Mouse (Mus musculus) urinary bladder, adult 18-20 months (tissue): ENCODE measurements around the gene Msmp.
A peak's percentile ranks its signal among the peaks of the same experiment; 100 is the strongest.

ENCODE experiments used
- DNase-seq, 2 experiments: peaks; one replicate each; pipeline ENCODE4 v3.0.0; 2022; ENCODE audit warnings: low spot score in 2 of 2, mixed read lengths in 2 of 2

Gene Msmp

DNA sequence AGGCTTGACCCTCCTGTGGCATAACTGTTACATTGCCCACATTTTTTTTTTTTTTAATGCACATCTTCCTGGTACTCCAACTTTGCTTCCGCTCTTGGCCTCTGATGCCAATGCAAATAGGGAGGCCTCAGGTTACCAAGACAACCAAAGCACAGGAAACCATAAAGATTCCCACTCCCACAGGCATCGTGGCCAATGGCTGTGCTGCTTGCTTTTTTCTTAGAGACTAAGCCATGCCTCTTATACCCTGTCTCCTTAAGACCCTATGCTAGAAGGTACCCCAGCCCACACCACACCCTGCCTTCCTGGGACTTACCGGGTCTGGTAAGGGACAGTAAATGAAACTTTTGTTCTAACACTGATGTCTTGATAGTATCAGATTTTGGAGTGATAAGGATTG lies 9.2 kb upstream of the Msmp start:
- DNase-seq: no peak

DNA sequence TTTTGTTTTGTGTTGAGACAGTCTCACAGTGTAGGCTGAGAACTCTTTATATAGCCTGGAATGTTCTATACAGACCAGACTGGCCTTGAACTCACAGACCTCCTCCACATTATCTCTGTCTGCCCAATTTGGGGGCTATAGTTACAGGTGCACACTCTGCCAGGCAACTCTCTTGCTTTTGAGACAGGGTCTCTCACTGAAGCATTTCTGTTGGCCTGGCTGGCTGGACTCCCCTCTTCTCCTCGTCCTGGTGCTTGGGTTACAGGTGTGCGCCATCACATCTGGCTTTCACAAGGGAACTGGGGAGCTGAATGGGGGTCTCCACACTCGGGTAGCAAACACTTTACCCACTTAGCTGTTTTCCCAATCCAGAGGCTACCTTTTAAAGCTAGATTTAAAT lies 7.7 kb upstream of the Msmp start:
- no peak for DNase-seq

DNA sequence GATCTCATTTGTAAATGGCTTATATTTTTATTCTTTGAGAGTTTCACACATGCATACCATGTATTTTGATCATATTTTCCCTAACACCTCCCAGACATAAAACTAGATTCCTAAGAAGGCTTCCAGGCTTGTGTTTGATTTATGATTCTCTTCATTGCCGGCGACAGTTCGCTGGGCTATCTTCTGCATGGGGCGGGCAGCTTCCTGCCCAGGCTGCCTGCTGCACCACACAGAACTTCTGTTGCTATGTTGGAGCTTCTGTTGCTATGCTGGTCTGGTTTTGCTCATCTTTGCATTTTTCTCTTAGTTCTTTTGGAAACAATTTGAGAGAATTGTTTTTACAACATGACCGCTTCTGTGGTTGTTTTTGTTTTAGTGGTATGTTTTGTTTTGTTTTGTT lies 7.2 kb upstream of the Msmp start:
- DNase-seq: no peak

DNA sequence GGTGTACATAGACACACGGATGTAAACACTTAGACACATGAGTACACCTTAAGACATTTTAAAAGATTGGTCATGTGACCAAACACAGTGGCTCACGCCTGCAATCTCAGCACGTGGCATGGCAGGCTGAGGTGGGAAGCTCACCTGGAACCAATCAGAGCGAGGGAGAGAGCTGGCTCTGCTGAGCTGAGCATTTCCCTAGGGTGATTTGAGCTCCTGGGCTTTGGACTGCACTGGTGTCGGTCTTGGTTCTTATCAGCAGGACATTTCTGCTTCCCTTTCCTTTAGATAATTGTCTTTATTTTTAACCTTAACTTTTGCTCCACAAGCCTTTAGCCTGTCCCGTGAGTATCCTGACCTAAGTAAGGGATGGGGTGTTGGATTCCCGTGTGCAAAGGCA lies 3.4 kb upstream of the Msmp start:
- DNase-seq: no peak

DNA sequence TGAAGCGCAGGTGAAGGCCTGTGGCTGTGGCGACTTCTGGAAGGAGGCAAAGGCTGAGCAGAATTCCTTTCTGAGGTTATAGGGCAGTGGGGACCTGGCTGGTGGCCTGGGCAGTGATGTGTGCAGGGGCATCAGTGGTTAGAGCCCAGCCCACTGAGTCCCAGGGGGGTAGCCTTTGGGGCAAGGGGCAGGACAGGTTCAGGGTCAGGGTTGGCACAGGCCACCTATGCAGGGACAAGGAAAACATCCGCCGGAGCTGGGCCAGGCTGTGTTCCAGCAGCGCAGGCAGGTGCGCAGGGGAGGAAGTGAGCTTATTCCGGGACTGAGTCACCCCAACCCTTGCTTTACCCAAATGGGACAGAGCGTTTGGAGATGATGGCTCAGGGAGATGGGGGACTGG lies 2.1 kb upstream of the Msmp start:
- no peak for DNase-seq

DNA sequence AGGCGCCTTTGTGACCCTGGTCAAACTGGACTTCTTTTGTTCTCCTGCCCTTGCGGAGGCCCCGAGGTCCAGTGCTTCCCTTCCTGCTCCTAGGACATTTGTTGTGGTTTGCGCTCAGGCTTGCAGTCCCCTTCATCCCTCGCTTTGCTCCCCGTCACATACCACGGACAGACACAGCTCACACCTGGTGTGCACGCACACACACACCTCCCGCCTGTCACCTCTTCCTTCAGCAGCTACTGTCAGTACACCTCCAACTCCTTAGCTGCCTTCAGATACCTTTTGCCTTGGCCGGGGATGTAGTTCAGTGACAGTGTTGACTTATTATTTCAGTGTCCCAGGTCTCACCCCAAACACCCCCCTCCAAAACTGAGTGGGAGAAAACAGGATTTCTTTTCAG lies 1.4 kb upstream of the Msmp start:
- no peak for DNase-seq

DNA sequence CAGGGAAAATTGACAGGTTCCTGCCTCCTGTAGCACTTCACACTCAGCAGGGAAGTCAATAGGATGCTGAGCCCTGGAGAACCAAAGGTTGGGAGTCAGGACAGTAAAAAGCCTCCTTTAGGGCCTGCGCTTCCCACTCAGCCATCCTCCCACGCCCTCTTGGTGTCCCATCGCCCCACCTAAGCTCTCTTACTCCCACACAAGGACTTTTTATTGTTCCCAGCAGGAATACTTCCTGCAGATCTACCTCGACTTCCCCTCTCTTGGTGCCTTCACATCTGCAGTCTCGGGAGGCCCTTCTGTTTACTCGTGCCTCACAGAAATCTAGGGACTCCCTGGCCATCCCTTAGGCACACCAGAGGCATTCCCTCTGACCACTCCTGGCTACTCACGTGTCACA lies 873 bp downstream of the Msmp start:
- DNase-seq: no peak

DNA sequence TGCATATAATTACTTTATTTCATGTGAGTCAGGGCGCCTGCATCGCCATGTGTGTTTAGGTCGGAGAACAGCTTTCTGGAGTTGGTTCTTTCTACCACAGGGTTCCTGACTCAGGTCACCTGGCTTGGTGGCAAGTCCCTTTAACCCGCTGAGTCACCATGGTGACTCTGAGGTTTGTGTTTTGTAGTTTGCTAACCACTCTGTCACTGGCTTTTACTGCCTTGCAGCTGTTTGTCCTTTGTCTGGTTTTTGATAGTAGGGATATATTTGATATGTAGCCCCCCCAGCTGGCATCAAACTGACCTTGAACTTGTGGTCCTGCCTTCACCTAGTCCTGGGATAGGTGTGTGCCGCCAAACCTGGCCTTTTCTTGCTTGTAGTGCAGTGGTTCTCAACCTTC lies 2.1 kb downstream of the Msmp start:
- no peak for DNase-seq

DNA sequence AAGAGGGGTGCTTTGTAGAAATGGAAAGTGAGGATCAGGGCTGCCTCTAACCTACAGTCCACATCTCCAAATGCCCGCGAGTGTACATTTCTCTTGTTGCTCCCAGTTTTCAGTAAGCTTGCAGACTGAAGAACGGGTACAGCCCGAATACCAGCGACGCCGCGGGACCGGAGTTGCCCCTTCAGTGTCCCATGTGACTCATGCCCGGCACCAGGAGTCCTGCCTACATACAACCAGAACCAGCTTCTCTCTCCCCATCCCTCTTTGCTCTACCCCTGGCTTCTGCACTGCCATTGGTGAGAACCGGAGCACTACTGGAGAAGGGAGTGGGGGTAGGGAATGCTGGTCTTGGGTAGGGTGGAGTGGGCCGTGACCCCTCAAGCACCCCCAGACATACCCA lies 2.9 kb downstream of the Msmp start:
- DNase-seq: no peak

DNA sequence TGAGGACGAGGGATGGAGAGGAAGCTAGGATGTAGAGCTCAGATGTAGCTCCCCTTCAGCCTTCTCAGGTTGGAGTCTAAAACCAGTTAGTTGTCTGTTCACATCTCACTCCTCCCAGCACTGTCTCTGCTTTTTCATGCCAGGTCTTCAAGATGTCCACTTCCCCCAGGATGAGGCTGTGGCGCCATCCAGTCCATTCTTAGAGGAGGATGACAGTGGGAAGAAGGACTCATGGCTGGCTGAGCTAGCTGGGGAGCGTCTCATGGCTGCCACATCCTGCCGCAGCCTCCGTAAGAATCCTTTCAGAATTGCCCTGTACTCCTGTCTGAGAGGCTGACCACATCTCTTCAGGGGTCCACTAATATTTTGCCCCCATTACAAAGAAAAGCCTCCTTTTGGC lies 3.6 kb downstream of the Msmp start:
- DNase-seq: no peak

DNA sequence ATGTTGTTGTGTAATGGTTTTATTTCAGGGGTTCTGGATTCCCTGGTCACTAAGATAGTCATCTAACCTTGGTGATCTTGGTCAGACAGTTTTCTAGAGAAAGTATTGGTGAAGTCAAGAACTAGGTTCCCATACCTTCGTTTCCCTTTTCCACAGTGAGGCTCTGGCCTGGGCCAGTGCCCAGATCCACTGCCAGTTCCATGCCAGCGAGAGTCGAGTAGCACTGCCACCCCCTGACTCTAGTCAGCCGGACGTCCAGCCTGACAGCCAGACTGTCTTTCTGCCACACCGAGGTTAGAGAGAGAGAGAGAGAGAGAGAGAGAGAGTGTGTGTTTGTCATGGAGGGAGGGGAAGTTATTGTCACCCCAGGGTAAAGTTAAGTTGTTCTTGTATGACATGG lies 4.6 kb downstream of the Msmp start:
- no peak for DNase-seq

DNA sequence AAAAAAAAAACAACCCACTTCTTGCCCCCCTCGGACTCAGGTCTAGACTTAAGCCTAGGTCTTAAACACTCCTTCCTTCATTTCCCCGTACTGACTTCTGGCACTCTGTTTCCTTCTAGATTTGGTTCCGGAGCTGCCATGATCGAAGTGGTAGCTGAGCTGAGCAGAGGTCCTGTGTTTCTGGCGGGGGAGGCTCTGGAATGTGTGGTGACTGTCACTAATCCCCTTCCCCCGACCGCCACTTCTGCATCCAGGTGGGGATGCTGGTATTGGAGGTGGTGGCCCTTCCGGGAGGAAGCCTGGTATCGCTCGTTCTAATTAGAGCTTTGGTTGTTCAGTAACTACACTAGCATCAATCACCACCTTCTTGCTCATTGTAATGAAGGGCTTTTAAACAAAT lies 5.0 kb downstream of the Msmp start:
- DNase-seq: no peak

DNA sequence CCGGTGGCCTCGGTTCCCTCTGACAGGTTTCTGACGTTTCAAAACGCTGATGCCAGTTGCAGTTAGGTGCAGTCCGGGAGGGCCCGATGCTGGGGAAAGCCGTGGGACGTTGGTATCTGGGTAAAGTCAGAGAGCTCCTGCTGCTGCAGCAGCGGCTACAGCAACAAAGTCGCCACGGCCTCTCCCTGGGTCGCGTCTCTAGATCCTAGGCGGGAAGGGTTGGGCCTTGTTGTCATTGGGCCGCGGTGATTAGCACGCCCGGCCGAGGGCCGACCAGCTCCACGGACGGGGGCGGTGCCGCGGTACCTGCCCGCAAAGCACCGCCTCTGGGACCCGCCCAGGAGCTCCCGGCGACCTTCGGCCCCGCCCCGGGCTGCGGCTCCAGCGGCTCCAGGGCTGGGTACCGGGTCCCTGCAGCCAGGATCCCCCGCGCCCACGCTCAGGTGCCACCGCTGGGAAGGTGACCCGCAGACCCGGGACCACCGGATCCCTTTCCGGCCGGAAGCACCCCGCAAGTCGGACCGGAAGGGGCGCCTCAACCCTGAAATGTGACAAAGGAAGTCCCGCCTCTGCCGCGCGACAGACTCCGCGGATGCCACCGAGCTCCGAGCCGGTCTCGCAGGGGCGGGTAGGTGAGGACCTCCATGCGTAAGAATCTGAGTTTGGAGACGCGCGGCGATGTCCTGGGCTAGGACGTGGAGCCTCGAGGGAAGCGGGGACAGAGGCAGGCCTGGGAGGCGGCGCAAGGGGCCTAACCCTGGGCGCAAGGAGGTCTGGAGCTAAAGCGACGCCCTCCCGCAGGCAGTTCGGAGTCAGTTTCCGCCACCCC lies 5.7 kb downstream of the Msmp start, which contains the start of the genes Rgp1 and Gba2:
Rgp1 (plus strand) TSS at position 340 of the 829 bp plus-strand sequence.
Gba2 (minus strand) TSS at position 498 of the 829 bp plus-strand sequence.
- peak; percentile 87 to 94 for DNase-seq

DNA sequence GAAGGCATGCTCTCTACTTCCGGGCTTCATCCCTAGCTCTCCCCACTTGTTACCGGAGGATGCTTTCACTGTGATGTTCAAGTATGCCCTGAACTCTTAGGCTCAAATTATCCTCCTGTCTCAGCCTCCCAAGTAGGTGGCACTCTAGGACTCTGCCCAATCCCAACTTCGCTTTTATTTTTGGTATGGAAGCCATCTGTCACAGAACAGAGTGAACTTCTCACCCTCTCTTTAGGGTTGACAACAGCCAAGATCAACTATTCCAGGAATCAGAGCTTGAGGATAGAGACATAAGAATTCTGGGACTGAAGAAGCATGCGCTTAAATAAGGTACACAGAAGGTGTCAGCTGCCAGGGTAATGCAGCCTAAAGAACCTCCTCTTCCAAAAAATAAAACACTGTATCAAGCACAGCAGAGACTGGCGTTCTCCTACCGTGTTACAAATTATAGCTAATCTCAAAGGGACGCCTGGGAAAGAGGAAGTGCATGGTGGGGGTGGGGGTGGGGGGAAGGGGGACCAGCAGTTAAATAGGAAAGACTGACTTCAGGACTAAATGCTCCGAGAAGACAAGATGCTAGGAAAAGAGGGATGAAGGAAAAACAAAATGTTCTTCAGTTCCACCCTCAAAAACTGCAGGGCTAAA lies 6.9 kb downstream of the Msmp start:
- no peak for DNase-seq

DNA sequence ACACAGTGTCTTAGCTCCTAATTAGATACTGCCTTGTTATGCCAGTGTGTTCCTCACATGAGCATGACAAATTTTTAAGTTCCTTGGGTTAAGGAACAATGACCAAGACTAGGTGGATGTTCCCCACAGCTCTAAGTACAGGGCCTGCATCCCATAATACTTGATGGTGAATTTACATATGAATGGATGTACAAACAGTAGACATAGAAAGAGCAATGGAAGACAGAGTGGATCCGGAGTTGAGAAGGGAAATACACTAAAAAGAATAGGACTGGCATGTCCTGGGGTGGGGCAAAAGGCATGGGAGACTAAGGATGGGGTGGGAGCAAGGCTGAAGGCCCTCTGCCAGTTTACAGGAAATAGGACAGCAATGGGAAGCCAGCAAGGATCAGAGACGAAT lies 8.9 kb downstream of the Msmp start:
- DNase-seq: no peak

DNA sequence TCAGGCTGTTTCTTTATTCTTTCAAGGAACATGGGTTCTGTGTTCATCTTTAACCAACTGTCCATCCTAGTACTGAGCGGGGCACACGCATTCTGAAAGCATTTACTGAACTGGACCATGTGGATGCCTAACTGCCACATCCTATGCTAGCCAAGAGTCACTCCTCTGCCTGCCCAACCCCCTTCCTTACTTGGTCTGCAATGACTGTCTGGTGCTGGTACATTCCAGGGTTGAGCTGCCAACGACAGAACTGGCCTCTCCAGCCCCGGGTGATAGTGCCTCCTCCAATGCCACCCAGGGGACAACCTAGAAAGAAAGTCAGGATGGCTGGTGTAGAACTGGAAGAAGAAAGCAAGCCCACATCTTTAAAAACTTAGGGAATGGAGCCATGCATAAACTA lies 10.7 kb downstream of the Msmp start:
- no peak for DNase-seq

DNA sequence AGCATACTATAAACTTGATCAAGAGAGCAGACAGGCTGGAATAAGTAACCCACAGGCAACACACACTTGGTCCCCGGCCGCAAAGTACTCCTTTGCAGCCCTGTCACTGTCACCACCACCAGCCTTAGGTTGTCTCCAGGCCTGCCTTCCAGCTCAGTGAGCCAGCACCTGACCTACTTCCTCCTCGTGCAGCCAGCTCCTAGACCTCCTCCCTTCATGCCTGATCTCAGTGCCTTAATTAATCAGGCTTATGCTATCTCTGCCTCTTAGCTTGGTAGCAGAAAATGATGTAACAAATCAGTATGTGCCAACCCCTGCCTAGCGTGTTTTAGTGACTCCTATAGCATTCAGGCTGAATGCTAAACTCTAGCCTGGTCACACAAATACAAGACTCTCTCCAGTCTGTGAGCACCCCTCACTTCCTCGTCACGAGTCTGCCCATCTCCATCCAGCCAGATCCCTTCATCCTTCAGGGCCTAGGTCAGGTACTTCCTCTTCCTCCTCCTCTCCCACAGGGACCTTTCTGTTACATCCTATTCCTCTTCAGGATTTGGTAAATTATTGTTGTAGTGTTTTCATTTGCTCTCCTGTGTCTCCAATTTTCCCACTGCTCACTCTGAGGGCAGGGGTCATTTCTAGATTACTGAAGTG lies 12.8 kb downstream of the Msmp start:
- DNase-seq: no peak

DNA sequence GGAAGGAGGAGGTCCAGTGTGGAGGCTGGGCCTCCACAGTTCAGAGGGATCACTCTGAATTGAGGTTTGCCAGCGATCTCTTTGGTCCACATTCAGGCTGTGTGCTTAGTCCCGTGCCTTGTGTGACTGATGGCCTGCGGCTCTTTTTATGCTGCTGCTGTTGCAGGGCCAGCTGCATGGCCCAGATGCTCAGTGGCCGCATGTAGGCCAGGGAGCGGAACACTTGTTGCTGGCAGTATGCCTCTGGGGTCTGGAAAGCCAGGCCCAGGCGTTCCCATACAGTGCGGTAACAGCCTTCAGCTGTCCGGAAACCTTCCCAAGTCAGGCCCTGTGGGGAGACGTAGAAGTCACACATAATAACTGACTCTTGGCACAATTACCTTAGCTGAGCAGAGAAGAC lies 17.2 kb downstream of the Msmp start:
- no peak for DNase-seq

DNA sequence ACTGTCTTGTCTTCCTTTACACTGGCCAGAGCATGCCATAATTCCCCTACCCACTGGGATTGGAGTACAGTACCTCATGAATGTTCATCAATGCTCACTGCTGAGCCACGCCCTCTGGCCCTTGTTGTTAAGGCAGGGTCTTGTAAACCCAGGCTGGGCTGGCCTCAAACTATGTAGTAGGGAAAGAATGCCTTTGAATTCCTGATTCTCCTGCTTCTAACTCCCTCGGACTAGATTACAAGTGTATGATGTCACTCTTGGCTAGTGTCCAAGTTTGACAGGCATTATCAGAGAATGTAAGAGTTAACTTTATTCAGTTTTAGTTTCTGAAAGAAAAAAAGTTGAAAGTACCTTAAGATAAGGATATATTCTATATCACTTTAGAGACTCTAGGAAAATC lies 20.1 kb downstream of the Msmp start:
- DNase-seq: no peak

DNA sequence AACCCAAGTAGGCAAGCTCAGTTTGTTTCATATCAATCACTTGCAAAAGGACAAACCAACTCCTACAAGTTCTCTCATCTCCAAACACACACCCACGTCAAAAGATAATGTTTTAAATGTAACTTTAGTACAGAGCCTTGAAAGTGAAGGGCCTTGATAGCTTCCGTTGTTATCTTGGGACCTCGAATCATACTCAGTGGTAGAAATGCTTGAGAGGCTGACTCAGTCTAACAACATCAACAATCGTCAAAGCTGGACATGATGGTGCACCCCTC lies 20.8 kb downstream of the Msmp start:
- DNase-seq: no peak

DNA sequence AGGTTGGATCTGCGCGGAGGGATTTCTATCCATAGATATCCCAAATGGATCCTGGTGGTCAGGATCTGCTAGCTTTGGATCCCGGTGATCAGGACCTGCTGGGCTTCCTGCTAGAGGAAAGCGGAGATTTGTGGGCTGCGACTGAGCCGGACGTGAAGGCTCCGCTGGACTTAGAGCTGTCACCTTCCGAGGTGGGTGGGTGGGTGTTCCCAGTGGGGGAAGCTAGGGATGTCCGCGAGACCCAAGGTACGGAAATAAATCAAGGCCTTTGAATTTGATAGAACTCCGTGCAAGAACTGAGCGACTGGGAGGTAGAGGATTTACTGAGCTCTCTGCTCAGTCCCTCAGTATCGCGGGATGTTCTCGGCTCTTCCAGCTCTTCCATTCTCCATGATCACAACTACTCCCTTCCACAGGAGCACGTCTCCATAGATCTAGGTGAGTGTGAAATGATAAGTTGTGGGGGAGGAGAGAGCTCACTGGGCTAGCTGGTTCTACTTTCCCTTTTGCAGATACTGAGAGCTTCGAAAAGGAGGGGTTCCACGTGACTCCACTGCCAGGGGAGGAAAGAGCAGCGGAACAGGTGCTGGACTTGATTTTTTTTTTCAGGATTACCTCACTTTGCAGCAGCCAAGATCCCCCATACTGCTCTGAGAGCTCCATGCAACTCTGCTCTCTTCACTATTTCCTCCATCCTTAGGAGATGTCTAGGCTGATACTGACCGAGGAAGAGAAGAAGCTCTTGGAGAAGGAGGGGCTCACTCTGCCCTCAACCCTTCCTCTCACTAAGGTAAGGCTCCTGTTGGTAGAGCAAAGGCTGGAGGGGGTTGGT lies 21.3 kb downstream of the Msmp start:
- no peak for DNase-seq
